Mouse (Mus musculus) intestine, postnatal 0 days (tissue): ENCODE results near the gene Btbd8. TPM values are rescaled to one million over a fixed set of nuclear protein-coding genes. Genes with fewer than 3 reads are reported as not detected.

Experiments used
- ATAC-seq: fragments of 200-750 bp; cut with Nextera tagmentation; 2 replicates; pipeline ENCODE4 v1.8.0; 2017; ENCODE audit warnings: mild to moderate bottlenecking, moderate TSS enrichment, moderate library complexity
- H3K27ac ChIP-seq: fragments of 300-500 bp; sonication (generic); 2 replicates; pipeline ENCODE4 v1.5.1; 2014; ENCODE audit warnings: mild to moderate bottlenecking, low read depth, low read length, moderate library complexity
- H3K27me3 ChIP-seq: fragments of 300-500 bp; sonication (generic); replicated peaks from 2 replicates; pipeline ENCODE4 v1.6.1; 2014; ENCODE audit warnings: low read length, mixed read lengths; ENCODE audit not compliant: control insufficient read depth, insufficient read depth
- H3K36me3 ChIP-seq: fragments of 300-500 bp; sonication (generic); 2 replicates; pipeline ENCODE4 v1.6.1; 2014; ENCODE audit warnings: mild to moderate bottlenecking, moderate library complexity; ENCODE audit not compliant: control insufficient read depth, insufficient read depth
- H3K4me1 ChIP-seq: fragments of 300-500 bp; sonication (generic); replicated peaks from 2 replicates; pipeline ENCODE4 v1.6.1; 2014; ENCODE audit warnings: antibody characterized with exemption, low read length, mixed read lengths; ENCODE audit not compliant: control insufficient read depth, insufficient read depth
- H3K4me2 ChIP-seq: fragments of 300-500 bp; sonication (generic); replicated peaks from 2 replicates; pipeline ENCODE4 v1.6.1; 2014; ENCODE audit warnings: low read depth, mild to moderate bottlenecking, moderate library complexity
- H3K4me3 ChIP-seq: fragments of 300-500 bp; sonication (generic); 2 replicates; pipeline ENCODE4 v1.5.1; 2014; ENCODE audit warnings: low read depth, low read length
- H3K9ac ChIP-seq: fragments of 300-500 bp; sonication (generic); 2 replicates; pipeline ENCODE4 v1.6.1; 2014; ENCODE audit warnings: mild to moderate bottlenecking, low read depth, low read length
- H3K9me3 ChIP-seq: fragments of 300-500 bp; sonication (generic); 2 replicates; pipeline ENCODE4 v1.6.1; 2016; ENCODE audit warnings: mixed run types; ENCODE audit not compliant: control insufficient read depth
- CTCF ChIP-seq: sonication (generic); IDR thresholded peaks from 2 replicates; pipeline ENCODE4 v1.5.1; 2016; ENCODE audit warnings: low read depth, mild to moderate bottlenecking, control low read depth, antibody characterized with exemption, moderate library complexity
- WGBS: fragments of 180-500 bp; shearing (Covaris S2); extraction: QIAGEN DNeasy Blood & Tissue Kit; methylation state at CpG from one replicate; pipeline ENCODE4 v1.1.7; 2014; 5-methylcytosine and 5-hydroxymethylcytosine counted together
- polyA plus RNA-seq: library from polyadenylated mRNA; unstranded; fragments of >200 nt; fragmentation: Nextera tagmentation; extraction: Ambion mirVana; gene quantifications from 2 replicates; pipeline ENCODE4 v1.2.1, GENCODE M21; 2015

Gene Btbd8
- polyA plus RNA-seq, 1 experiment from 2014 or later, result 1.3 TPM

DNA sequence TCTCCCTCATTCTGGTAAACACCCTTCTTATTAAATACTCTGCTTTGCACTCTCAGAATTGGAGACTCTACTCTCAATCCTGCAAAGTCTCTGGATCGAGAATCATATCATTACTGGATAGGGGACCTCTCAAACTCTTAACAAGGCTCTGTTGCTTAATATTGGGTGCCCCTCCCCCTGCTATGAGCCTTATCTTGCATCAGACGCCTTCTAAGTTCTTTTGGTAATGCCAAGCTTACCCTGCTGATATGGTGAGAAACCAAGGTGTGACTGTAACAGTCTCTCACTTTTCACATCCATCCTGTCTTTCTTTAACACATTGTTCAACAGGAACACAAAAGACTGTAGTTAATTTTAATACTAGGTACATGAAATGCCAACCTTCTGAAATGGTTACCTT is 95.8 kb downstream of the Btbd8 start:
- no peak for ATAC-seq
- Histone ChIP-seq H3K9ac (no peak overlapping the region), H3K4me3 (no peak overlapping the region), H3K4me2 (no peak overlapping the region), H3K36me3 (no peaks in the 10 kb centered on the region), H3K27me3 (no peaks in the 10 kb centered on the region), H3K4me1 (no peaks in the 10 kb centered on the region), H3K27ac (no peak overlapping the region), H3K9me3 (no peaks in the 10 kb centered on the region)
- WGBS, result 54% methylated on average over 2 of the region's 2 CpGs
- TF ChIP-seq CTCF, result no peak

DNA sequence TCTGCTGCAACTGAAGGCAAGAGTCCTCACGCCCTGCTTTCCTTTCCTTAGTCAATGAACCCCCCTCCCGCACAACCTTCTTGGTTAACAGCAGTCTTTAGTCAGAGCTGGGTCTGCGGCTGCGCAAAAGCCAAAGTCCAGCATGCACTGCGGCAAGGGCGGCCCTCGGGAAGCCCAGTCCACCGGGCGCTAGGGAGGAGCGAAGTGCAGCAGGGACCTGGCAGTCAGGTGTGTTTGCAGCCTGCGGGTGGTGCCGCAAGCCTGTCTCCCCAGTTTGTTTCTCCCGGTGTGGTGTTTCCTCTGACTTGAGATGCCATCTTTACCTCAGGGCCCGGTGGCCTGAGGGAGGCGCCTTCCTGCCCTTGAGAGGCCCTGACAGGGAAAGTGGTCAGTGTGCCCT is 96.8 kb downstream of the Btbd8 start, which contains the start of gene 1700028K03Rik:
Gene 1700028K03Rik (plus strand): TSS at position 129 of the 400 bp plus-strand sequence.
- no peak within 1 kb of the TSS for H3K4me3 ChIP-seq
- no peak for TF ChIP-seq CTCF
- no peak within 1 kb of the TSS for H3K27ac ChIP-seq
- H3K4me1 ChIP-seq, result no peaks in the 10 kb centered on the region
- no peaks in the 10 kb centered on the region for H3K27me3 ChIP-seq
- no peaks in the 10 kb centered on the region for H3K36me3 ChIP-seq
- H3K9me3 ChIP-seq, result no peaks in the 10 kb centered on the region
- 66% methylated on average over 15 of the region's 15 CpGs for WGBS
- H3K4me2 ChIP-seq, result no peak within 1 kb of the TSS
- ATAC-seq, result no peak
- H3K9ac ChIP-seq, result no peak within 1 kb of the TSS

- Histone ChIP-seq H3K4me3 (no peak overlapping the region), H3K4me2 (no peak overlapping the region), H3K4me1 (no peaks in the 10 kb centered on the region), H3K9ac (no peak overlapping the region), H3K27ac (no peak overlapping the region), H3K9me3 (no peaks in the 10 kb centered on the region), H3K27me3 (no peaks in the 10 kb centered on the region), H3K36me3 (no peaks in the 10 kb centered on the region)
- no peak for ATAC-seq
- WGBS, result 57% methylated on average over 7 of the region's 7 CpGs
- TF ChIP-seq CTCF, result no peak
Observed at GRCm38 (mm10) chr5:107541696-107542095, 103.9 kb downstream of the Btbd8 start.

DNA sequence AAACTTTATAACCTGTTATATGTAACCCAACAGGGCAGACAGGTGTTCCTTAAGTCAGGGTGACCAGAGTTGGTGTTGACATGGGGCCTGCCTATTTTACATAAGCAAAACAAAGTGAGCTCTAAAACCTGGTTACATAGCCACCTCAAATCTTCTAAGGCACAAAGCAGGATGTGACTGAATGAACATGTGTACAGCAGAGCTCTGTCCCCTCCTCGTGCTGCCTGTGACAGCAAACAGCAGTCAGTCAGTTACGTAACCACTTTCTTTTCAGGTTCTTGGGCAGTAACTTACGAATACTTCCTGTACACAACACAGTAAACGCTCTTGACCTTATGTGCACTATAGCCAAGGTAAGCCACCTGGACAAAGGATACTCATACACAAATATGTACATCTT is 108.1 kb downstream of the Btbd8 start:
- Histone ChIP-seq H3K4me1 (no peaks in the 10 kb centered on the region), H3K9ac (no peak overlapping the region), H3K4me2 (no peak overlapping the region), H3K36me3 (no peaks in the 10 kb centered on the region), H3K9me3 (no peaks in the 10 kb centered on the region), H3K4me3 (no peak overlapping the region), H3K27me3 (no peaks in the 10 kb centered on the region), H3K27ac (no peak overlapping the region)
- no peak for ATAC-seq
- 55% methylated on average over 4 of the region's 4 CpGs for WGBS
- TF ChIP-seq CTCF, result no peak

DNA sequence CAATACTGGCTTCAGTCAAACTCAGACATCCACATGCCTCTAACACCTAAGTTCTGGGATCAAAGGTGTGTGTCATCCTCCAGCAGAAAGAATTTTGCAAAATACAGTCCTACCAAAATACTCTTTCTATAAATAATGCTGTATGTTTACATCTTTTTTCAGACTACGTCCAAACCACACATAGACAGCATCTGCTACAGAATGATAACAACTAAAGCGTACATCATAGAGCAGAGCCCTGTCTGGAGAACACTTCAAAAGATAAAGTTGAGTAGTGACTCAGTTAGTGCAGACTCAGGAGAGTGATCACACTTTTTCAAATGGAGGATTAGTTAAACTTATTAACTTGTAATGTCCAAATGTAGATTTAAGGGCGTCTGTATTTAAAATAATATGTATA is 110.2 kb downstream of the Btbd8 start:
- no peak overlapping the region for H3K4me3 ChIP-seq
- no peak overlapping the region for H3K4me2 ChIP-seq
- no peaks in the 10 kb centered on the region for H3K27me3 ChIP-seq
- H3K27ac ChIP-seq, result no peak overlapping the region
- TF ChIP-seq CTCF, result no peak
- no peaks in the 10 kb centered on the region for H3K9me3 ChIP-seq
- no peaks in the 10 kb centered on the region for H3K4me1 ChIP-seq
- 82% methylated on average over 3 of the region's 3 CpGs for WGBS
- H3K36me3 ChIP-seq, result no peaks in the 10 kb centered on the region; the same call in 1 of the 2 replicates
- no peak for ATAC-seq
- no peak overlapping the region for H3K9ac ChIP-seq

GRCm38 (mm10) chr5:107548444-107548843 is 110.6 kb downstream of the Btbd8 start:
- Histone ChIP-seq H3K27ac (no peak overlapping the region), H3K4me1 (no peaks in the 10 kb centered on the region), H3K4me2 (no peak overlapping the region), H3K9me3 (no peaks in the 10 kb centered on the region), H3K4me3 (no peak overlapping the region), H3K9ac (no peak overlapping the region), H3K27me3 (no peaks in the 10 kb centered on the region), H3K36me3 (no peaks in the 10 kb centered on the region; the same call in 1 of the 2 replicates)
- TF ChIP-seq CTCF, result no peak
- WGBS, result 81% methylated on average over 3 of the region's 3 CpGs
- ATAC-seq, result no peak

GRCm38 (mm10) chr5:107554336-107554735 is 116.5 kb downstream of the Btbd8 start:
- no peaks in the 10 kb centered on the region for H3K4me1 ChIP-seq
- no peak for ATAC-seq
- H3K36me3 ChIP-seq, result peaks cover 7% of the 10 kb centered on the region
- no peaks in the 10 kb centered on the region for H3K27me3 ChIP-seq
- H3K9me3 ChIP-seq, result no peaks in the 10 kb centered on the region
- H3K9ac ChIP-seq, result no peak overlapping the region
- no peak overlapping the region for H3K4me2 ChIP-seq
- no peak overlapping the region for H3K4me3 ChIP-seq
- TF ChIP-seq CTCF, result no peak
- WGBS, result 76% methylated on average over 5 of the region's 5 CpGs
- H3K27ac ChIP-seq, result no peak overlapping the region
